Mouse (Mus musculus) granulocyte monocyte progenitor cell, adult 5-6 weeks (primary cell): ENCODE measurements around the gene Cs. TPM values are rescaled to one million over a fixed set of nuclear protein-coding genes. Genes with fewer than 3 reads are reported as not detected.
A peak's percentile ranks its signal among the peaks of the same experiment; 100 is the strongest.
"Not testable (repeated sequence)": the region's sequence is repeated elsewhere in the genome, so short reads cannot be mapped to it uniquely, and the experiment has no call there.

Experiments used
- ATAC-seq: replicated peaks from 2 replicates; pipeline ENCODE4 v1.8.0; 2016; ENCODE audit warnings: mild to moderate bottlenecking, moderate TSS enrichment, inconsistent platforms; ENCODE audit not compliant: poor library complexity, severe bottlenecking
- total RNA-seq, 2 experiments: library from RNA; stranded (forward) in 1 of 2; stranded (reverse) in 1 of 2; fragments of 200-712, 200-1000 nt in 1 of 2; fragments of >200 nt in 1 of 2; fragmentation: Nextera tagmentation in 1 of 2; gene quantifications; 2 replicates each; pipeline ENCODE4 v1.2.3; 2014 to 2017

The Cs gene
- total RNA-seq, 2 experiments from 2014 or later, result 104 to 176 TPM

DNA sequence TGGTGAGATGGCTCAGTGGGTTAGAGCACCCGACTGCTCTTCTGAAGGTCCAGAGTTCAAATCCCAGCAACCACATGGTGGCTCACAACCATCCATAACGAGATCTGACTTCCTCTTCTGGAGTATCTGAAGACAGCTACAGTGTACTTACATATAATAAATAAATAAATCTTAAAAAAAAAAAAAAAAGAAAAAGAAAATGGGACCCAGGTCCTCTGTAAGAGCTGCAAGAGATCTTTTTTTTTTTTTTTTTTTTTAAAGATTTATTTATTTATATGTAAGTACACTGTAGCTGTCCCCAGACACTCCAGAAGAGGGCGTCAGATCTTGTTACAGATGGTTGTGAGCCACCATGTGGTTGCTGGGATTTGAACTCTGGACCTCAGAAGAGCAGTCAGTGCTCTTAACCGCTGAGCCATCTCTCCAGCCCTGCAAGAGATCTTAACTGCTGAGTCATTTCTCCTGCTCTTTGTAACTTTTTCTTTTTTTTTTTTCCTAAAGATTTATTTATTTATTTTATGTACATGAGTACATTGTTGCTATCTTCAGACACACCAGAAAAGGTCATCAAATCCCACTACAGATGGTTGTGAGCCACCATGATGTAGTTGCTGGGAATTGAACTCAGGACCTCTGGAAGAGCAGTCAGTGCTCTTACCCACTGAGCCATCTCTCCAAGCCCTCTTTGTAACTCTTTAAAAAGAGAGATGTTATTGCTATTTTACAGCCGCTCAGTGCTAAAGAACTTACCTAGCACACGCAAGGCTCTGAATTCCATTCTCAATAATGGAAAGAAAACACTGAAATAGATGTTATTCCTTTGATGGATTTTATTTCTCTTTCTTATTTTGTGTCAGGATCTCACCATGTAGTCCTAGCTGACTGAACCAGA is 4.9 kb upstream of the Cs start:
- not testable (repeated sequence) for ATAC-seq

DNA sequence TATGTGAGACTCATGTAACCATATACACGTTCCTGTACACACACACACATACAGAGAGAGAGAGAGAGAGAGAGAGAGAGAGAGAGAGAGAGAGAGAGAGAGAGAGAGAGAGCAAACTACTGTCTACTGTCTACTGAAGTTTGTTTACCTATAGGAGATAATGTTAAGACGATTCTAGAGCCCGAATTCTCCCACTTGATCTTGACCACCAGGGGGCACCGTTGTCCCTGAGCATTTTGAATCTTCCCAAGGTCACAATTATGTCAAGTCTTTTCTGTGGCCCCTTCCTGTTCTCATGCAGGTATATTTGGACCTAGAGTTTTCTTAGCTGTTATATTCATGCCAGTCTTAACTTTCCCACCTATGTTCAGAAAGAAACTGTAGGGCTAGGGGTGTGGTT is 2.0 kb upstream of the Cs start:
- ATAC-seq, result peak; percentile 27; the same call in 1 of the 2 replicates

DNA sequence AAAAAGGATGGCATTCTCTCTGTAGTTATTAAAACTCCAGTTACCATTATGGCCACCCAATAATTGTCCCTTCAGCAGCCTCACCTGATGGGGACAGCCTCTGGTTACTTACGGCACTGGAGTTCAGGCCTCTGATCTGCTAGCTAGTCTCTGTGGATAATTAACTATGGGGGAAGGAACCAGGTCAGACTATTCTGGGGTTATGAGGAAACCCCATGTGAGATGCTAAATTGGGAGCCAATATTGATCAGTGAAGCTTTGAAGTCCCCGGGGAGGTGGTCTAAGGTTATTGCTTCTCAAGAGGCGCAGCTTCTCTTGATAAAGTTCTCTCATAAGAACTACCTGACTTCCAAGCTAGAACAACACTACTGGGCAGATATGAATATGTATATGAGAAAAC is 1.3 kb upstream of the Cs start:
- ATAC-seq, result no peak

DNA sequence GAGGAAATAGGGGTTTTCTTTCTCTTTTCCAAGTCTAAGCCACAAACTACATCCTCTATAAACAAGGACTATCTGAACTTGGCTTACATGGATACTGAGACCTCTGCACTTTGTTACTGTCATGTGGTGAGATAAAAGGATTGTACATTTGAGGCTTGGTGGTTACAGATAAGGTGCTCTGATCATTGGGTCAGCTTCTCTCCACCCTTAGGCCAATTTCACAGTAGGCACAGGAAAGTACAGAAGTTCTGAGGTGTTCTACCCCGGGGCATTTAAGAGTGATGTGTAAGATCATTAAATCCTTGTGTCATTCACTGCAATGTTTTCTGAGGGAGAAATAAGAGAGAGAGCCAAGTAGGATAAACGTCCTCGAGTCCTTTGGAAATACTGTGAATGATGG is 937 bp upstream of the Cs start:
- ATAC-seq, result no peak

DNA sequence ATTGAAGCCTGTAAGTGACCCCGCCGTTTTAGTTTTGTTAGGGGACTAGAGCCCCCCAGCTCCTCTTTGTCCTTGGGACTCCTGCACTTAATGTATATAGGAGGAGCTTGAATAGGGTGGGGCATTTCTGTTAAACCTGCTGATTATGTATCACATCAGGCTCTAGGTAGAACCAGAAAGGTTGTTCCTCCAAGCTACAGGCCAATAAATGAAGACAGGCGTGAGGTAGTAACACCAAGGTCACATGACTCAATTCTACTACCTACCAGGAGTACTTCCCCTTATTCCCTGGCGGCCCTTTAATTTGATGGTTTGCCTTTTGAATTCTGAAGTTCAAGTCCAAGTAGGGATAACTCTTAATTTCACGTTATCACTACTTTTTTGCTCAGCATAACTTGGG is 881 bp downstream of the Cs start:
- peak; percentile 36 for ATAC-seq

DNA sequence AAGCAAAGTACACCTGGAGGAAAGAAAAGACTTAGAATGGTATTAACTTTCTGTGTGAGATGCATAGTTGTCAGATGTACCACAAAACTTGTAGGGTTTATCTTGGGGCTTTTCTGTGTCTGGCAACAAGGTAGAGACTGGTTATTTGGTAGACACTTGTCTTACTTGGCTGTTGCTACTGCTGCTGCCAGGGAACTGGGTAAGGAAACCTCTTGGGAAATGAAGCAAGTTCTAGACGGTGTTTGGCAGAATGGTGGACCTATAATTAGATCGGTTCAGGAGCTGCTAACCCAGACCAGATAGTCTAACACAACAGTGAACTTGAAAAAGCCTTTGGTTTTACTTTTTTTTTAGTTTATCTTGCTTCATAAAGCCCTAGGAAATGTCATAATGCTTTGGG is 1.4 kb downstream of the Cs start:
- no peak for ATAC-seq

DNA sequence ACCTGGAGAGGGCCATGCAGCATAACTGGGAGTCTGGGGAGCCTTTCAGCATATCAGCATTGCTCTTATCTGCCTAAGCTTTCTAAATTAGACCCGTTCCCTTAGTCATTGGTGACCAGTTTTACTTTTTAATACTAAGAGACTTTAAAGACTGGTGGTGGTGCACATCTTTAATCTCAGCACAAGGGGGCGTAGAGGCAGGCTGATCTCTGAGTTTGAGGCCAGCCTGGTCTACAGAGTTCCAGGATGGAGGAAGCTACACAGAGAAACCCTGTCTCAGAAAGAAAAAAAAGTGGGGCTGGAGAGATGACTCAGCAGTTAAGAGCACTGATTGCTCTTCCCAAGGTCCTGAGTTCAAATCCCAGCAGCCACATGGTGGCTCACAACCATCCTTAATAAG is 2.7 kb downstream of the Cs start:
- ATAC-seq, result no peak

DNA sequence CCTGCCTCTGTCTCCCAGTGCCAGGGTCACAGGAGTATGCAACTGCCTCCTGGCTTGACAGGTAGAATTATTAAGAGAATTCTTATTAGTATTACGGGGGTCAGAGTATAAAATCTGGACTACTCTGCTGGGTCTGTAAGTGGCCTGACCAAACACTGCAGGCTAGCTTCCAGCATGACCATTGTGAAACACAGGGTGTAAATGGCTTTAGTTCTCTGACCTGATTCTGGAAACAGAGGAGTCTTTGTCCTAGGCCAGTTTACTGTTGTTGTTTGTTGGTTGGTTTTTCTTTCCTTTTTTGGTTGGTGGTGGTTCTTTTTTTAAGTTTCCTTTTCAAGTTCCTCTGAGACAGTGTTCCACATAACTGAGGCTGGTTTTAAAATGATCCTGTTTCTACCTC is 5.9 kb downstream of the Cs start:
- no peak for ATAC-seq

DNA sequence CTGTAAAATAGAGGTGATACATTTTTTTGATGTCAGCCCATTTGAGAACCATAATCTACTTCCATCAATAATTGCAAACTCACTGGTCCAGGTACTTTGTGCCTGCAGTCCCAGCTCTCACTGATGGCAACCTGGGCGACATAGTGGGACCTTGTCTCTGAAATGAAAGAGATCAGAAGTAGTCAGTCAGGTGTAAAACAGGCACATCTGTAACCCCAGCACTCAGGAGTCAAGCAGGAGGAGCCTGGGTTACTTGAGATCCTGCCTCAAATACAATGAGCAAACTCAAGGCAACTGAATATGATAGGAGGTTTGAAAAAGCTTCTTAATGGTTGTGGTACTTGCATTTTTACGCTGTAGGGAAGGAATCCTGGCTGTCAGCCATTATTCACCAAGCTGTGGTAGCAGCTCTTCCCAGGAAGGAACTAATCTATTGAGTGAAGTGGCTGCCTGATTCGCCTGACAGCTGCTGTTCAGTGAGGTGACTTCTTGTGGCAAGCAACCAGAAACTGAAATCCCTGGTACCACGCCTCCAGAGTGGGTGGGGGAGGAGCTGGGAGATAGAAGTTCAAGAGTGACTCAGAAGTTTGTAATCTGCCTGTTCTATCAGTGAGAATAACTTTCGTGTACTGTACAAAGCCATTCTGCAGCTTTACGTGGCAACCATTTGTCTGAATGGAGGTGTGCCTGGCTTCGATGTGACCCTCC is 7.2 kb downstream of the Cs start:
- ATAC-seq, result peak; percentile 97

DNA sequence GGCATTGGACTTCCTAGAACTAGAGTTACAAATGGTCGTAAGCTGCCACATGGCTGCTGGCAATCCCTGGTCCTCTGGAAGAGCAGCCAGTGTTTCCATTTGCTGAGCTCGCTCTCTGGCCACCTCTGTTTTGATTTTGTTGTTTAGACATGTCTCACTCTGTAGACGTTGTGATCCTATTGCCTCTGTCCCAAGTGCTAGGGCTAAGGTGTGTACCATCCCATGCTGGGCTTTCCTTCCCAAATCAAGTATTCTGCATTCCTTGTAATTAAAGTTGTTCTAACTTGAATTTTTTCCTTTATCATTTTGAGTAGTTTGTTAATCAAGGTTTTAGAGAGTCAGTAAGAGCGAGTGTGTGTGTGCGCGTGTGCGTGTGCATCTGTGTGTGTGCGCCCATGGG is 10.0 kb downstream of the Cs start:
- no peak for ATAC-seq

DNA sequence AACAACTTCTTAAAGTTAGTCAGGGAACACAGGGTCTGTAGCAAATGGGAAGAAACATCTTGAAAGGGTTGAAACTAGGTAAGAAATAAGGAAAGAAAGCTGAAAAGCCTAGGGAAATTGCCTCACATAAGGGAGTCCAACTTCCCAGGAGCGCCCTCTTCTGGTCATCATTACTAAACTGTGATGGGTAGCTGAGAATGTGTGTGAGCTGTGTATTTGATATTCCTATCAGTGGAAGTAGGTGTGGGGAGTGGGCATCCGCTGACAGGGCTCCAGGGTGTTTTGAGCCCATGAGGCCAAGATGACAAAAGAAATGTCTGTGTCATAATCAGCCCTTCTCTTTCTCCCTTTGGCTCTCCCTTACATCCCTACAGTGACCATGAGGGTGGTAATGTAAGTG is 21.3 kb downstream of the Cs start:
- peak; percentile 75 for ATAC-seq

DNA sequence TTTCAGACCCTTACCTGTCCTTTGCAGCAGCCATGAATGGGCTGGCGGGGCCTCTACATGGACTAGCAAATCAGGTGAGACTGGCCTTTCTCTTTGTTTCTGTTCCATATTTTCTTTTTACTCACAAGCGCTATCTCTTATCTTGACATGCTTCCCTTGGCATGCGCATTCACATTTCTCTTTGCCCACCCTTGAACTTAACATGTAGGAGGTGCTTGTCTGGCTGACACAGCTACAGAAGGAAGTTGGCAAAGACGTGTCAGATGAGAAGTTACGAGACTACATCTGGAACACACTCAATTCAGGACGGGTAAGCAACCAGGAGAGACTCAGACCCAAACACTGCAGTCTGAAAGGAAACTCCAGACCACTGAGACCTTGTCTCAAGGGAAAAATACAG is 21.7 kb downstream of the Cs start:
- ATAC-seq, result no peak

DNA sequence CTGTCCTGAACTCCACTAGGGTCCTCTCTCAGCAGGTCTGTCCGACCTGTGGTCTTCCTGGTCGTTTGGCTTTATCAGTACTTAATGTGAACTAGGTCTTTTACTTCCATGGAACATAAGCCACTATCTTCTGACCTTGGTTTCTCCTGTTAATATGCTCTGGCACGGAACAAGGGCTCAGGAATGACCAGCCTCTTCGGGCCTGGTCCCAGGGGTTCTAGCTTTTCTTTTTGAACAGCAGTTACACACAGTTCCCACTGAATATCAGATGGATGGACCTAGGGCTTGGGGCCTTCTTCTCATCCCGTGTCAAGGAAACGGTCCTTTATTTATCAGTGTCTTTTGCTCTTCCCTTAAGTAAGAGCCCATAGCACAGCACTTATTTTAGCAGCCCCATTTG is 24.3 kb downstream of the Cs start:
- ATAC-seq, result no peak

DNA sequence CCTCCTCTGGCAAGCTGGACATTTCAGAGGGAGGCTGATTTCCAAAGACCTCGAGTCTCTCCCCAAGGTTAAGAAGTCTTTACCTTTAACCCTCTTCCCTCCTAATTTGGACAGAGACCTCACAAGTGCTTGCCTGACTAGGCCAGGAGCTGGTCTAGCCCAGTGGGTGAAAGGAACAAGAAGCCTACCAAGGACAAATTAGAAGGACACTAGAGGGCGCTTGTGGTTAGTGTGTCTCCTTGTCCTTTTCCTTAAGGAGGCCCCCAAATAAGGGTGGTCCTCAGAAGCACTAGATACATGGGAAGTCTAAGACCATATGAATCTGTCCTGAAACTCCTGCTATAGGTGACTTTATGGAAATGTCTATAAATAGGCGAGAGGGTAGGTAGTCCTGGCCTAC is 25.0 kb downstream of the Cs start:
- ATAC-seq, result peak; percentile 48

DNA sequence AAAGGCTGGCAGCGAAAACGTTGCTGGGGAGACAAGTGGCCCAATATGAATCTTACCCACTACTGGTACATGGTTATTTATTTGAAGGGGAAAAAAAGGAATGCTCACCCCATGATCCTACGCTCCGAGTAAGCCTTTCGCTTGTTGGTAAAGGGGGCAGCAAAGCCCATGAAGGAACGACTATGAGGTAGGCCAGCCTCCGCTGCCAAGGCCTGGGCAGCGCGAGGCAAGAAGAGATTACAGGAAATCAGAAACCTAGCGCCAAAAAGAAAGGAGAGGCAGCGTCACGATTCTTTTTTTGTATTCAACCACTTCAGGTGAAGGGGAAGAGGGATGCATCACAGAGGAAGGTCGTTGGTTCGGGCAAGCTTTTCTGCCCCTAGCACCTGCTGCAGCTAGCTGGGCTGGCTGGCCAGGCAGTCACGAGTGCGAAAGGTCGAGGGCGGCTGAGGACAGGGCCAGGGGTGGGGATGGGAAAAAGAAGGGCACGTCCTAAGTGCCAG is 30.4 kb downstream of the Cs start:
- peak; percentile 6 for ATAC-seq

DNA sequence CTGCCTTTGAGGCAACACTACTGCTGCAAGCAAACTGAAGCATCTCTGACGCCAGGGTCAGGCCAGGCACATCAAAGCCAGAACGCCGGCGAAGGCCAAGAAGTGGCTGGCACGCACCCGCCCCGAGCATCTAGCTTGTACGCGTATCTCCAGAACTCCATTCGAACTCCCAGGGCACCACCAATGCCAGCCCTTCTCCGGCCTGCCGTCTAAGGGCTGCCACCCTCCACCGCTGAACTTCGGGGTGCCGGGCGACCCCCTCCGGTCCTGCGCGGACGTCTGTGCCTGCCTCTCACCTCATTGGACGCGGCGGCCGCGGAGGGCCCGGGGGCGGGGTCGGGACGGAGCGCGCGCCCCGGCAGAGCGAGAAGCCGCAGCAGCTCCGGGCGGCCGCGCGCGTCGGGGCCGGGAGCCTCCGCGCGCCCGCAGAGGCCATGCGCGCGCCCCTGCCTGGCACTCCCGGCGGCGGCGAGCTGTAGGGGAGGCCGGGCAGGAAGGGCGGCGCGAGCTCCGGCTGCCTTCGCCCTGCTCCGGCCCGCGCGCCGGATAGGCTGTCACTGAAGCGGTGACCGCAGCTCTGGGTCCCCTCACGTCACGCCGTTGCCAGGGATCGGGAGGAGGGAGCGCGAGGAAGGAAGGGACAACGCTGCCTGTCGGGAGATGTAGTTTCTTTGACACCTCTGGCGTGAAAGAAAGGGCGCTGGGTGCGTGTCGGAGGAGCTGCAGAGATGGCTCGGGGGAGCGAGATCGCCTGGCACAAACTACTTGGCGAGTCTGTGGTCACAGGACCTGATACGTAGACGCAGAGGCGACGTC is 31.1 kb downstream of the Cs start, which contains the start of gene Coq10a:
TSS of gene Coq10a (minus strand) at position 596 of the 816 bp plus-strand sequence.
- ATAC-seq, result peak; percentile 70

DNA sequence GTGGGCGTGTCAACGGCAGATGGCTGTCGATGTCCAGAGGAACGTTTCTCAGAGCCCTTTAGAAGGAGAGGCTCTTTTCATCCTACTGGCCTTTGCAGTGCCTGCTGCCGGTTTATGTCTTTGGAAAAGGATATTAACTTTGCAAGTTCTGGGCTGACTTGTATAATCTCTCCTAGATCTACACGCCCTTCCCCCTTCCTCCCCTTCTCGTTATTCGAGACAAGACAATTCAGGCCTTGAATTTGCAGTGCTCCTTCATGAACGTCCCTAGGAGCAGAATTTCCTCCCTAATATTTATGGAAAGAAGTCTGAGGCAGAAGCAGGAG is 31.6 kb downstream of the Cs start:
- no peak for ATAC-seq

DNA sequence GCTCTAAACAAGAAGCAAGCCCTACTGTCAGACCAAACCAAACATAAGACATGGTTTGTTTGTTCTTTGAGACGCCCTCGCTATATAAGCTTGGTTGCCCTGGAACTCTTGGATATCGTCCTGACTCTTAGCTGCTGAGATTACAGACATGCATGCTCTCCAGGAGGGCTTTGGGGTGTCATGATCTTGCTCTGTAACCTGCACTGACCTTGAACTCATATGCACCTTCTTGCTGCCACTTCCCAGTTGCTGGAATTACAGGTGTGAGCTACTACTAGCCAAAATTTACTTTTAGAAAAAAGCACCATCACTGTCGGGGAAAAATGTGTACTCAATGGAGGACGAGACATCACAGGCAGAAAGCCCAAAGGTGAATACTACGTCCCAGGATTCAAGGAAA is 32.1 kb downstream of the Cs start:
- ATAC-seq, result no peak

DNA sequence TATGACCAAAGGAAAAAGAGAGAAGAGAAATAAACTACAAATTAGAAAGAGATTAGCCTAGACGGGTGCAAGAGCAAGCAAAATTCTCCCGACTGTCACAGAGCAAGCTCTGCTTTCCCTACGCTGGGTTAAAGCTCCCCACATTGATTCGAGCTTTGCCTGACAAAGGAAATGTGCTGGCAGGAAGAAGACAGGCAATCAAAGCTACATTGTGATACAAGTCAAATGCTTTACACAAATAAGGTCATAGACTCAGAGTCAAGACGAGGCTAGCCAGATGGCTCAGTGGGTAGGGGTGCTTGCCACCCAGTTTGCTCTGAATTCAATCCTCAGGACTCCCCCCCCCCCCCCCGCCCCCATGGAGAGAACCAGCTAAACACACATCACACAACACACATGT is 32.5 kb downstream of the Cs start:
- ATAC-seq, result no peak

DNA sequence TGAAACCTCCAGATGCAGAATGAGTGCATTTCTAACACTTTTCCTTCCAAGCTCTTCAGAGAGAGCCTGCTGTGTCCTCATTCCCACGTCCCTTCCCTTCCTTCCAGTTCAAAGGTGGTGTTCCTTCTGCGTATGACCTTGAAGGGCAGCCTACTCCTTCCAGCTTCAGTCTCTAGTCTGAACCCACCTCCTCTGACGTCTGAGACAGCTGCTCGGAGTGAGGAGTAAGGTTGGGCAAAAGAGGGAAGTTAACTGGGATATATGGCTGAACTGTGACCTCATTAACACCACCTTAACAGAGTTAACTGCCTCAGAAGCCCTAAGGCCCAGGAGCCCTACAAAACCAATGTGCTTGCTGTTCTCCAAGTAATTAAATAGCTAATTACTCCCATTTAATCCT is 33.1 kb downstream of the Cs start:
- ATAC-seq, result peak; percentile 15

DNA sequence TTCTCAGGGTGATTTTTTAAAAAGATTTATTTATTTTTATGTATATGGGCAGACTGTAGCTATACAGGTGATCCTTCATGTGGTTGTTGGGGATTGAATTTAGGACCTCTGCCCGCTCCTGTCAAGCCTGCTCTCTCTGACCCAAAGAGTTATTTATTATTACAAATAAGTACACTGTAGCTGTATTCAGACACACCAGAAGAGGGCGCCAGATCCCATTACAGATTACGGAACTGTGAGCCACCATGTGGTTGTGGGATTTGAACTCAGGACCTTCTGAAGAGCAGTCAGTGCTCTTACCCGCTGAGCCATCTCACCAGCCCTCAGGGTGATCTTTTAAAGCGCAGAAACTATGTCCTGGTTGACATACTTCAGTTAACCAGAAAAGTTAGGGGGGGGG is 34.6 kb downstream of the Cs start:
- ATAC-seq, result no peak
